ENCODE assay signal across 12 mouse cellular contexts in the genomic region with DNA sequence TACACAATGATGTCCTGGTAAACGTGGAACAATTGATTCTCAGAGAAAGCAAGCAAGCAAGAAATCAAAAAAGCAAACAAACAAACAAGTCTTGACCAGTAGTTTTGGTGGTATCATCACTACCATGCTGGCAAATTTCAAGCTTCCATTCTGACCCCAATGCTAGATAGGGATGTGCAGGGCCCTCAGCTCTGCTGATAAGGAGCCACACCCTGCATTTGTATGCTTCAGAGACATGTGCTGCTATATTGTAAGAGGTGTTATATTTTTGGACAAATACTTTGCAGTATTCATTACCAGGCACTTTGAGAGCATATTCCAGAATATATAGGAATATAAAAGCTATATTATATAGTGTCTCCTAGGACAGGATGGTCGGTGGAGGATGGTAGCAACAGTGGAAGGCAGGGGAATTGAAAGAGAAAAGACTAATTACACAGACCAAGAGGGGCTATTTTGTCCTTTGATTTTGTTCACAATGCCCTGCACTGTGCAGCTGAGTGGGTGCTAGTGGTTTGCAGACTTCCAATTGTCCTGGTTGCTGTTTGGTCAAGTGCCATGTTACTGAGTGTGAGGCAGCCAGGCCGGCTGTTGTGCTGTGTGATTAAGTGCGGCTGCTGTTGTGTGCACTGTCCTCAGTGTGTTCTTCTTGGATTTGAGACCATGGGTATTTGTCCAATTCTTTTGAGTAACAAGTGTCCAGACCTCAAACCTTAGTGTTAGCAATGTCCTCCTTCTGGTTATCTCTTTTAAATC. TPM values are rescaled to one million over a fixed set of nuclear protein-coding genes. Genes with fewer than 3 reads are reported as not detected.
A peak's percentile ranks its signal among the peaks of the same experiment; 100 is the strongest.
DNase-seq lines count a peak whose midpoint lies in the region; ATAC-seq and TF ChIP-seq lines count a peak whose summit lies in the region.
"Had no signal": no experiment of that assay in that cellular context is flagged by ENCODE, and none has a peak within 500 bp of the region (broad histone marks: within the 10 kb centered on the region; RNA-seq: fewer than 3 reads in every experiment).

No protein-coding gene starts in this region.

- H3K4me2 ChIP-seq in hindbrain, embryonic 11.5 days (replicated peaks; ENCODE audit: low read depth, low read length): no peak overlapping the region
- H3K4me2 ChIP-seq in hindbrain, postnatal 0 days (ENCODE audit: low read depth, low read length): no peak overlapping the region

- no peaks in the 10 kb centered on the region for H3K36me3 ChIP-seq in hindbrain, embryonic 11.5 days (ENCODE audit: control insufficient read depth, insufficient read depth, low read length)
- no peaks in the 10 kb centered on the region for H3K36me3 ChIP-seq in hindbrain, embryonic 10.5 days
- H3K36me3 ChIP-seq in hindbrain, postnatal 0 days (ENCODE audit: insufficient read depth, low read length): no peaks in the 10 kb centered on the region

- WGBS in hindbrain, embryonic 11.5 days: 58% methylated on average over 4 of the region's 4 CpGs
- 63% methylated on average over 4 of the region's 4 CpGs for WGBS in hindbrain, embryonic 10.5 days
- WGBS in hindbrain, postnatal 0 days: 47% methylated on average over 4 of the region's 4 CpGs

- no peak for TF ChIP-seq POLR2A in brain, embryonic 14.5 days (IDR thresholded peaks at IDR 0.05; ENCODE audit: borderline replicate concordance, extremely low read depth, insufficient read depth, insufficient read length, poor library complexity, severe bottlenecking)

- H3K4me3 ChIP-seq in hindbrain, embryonic 11.5 days (ENCODE audit: low read depth, low read length): no peak overlapping the region
- no peak overlapping the region for H3K4me3 ChIP-seq in hindbrain, embryonic 10.5 days
- H3K4me3 ChIP-seq in hindbrain, postnatal 0 days (ENCODE audit: low read length): no peak overlapping the region
- no peak overlapping the region for H3K4me3 ChIP-seq in gastrocnemius, adult 2 months

- no peak for TF ChIP-seq CTCF in brain, embryonic 14.5 days (IDR thresholded peaks at IDR 0.05; ENCODE audit: borderline replicate concordance, extremely low read depth, insufficient read depth, insufficient read length)
- TF ChIP-seq CTCF in hindbrain, postnatal 0 days (IDR thresholded peaks at IDR 0.05; ENCODE audit: low read depth): no peak
- no peak for TF ChIP-seq CTCF in gastrocnemius, adult 2 months (IDR thresholded peaks at IDR 0.05)

- no peaks in the 10 kb centered on the region for H3K4me1 ChIP-seq in hindbrain, embryonic 11.5 days (replicated peaks; ENCODE audit: control insufficient read depth, insufficient read depth, low read length)
- no peaks in the 10 kb centered on the region for H3K4me1 ChIP-seq in hindbrain, embryonic 10.5 days (replicated peaks)
- H3K4me1 ChIP-seq in hindbrain, postnatal 0 days (ENCODE audit: insufficient read depth, low read length): no peaks in the 10 kb centered on the region

- intact Hi-C loops in gastrocnemius, postnatal 36 days (cut with DNase I): no loop called here
- intact Hi-C loops in gastrocnemius, adult 2 months (cut with DNase I): no loop called here

- H3K9ac ChIP-seq in hindbrain, embryonic 11.5 days (ENCODE audit: low read depth, low read length): no peak overlapping the region
- H3K9ac ChIP-seq in hindbrain, postnatal 0 days (replicated peaks; ENCODE audit: low read length): no peak overlapping the region

- no peaks in the 10 kb centered on the region for H3K9me3 ChIP-seq in hindbrain, embryonic 11.5 days (ENCODE audit: control insufficient read depth, low read length)
- no peaks in the 10 kb centered on the region for H3K9me3 ChIP-seq in hindbrain, embryonic 10.5 days
- no peaks in the 10 kb centered on the region for H3K9me3 ChIP-seq in hindbrain, postnatal 0 days (ENCODE audit: low read length)

- DNase-seq in hindbrain, embryonic 11.5 days (ENCODE audit: low spot score): no peak
- DNase-seq in hindbrain, embryonic 10.5 days (ENCODE audit: low spot score): no peak
- peak; percentile 68 for DNase-seq in brain, embryonic 14.5 days (ENCODE audit: low read depth)
- DNase-seq in hindbrain, postnatal 0 days (ENCODE audit: low spot score): peak; percentile 11
- DNase-seq in lung, postnatal 4 days: peak; percentile 56 to 86
- DNase-seq in gastrocnemius, postnatal 36 days: no peak
- DNase-seq in gastrocnemius, adult 2 months: no peak
- no peak for DNase-seq in urinary bladder, adult 2 months (ENCODE audit: low spot score)
- DNase-seq: B cell, adult 2 months; thymus, adult 18-20 months had no signal

- ATAC-seq in hindbrain, embryonic 11.5 days (ENCODE audit: low FRiP score): peak; percentile 51
- ATAC-seq in hindbrain, postnatal 0 days: peak; percentile 32; the same call in 1 of the 2 replicates
- ATAC-seq: intestine, postnatal 0 days had no signal

- H3K27ac ChIP-seq in hindbrain, embryonic 11.5 days (ENCODE audit: low read depth, low read length): no peak overlapping the region
- no peak overlapping the region for H3K27ac ChIP-seq in hindbrain, embryonic 10.5 days
- H3K27ac ChIP-seq in hindbrain, postnatal 0 days: no peak overlapping the region
- H3K27ac ChIP-seq in gastrocnemius, adult 2 months: no peak overlapping the region
- H3K27ac ChIP-seq: macrophage had no signal

- no peaks in the 10 kb centered on the region for H3K27me3 ChIP-seq in hindbrain, embryonic 11.5 days (ENCODE audit: control insufficient read depth, insufficient read depth, low read length)
- H3K27me3 ChIP-seq in hindbrain, embryonic 10.5 days (ENCODE audit: insufficient read depth, poor library complexity, severe bottlenecking): no peaks in the 10 kb centered on the region
- no peaks in the 10 kb centered on the region for H3K27me3 ChIP-seq in hindbrain, postnatal 0 days (ENCODE audit: insufficient read depth, low read length)

RNA-seq across cellular contexts. Expression of gene Paqr3, which starts 54.9 kb away (rescaled TPM):
- polyA plus RNA-seq in hindbrain, embryonic 11.5 days (2014; fragmentation: Nextera tagmentation; extraction: Ambion mirVana): 12.7 and 14.9 TPM in 2 replicates
- polyA plus RNA-seq in hindbrain, embryonic 10.5 days (2016; fragmentation: Nextera tagmentation; extraction: Ambion mirVana): 9.8 and 12.9 TPM in 2 replicates
- polyA plus RNA-seq in brain, embryonic 14.5 days (2012; rRNA removed): 31.9 and 33.9 TPM in 2 replicates
- 44.7 and 45.3 TPM in 2 replicates for total RNA-seq in hindbrain, postnatal 0 days (2014; rRNA removed)
- 9.8 and 11.6 TPM in 2 replicates for polyA plus RNA-seq in hindbrain, postnatal 0 days (2015; fragmentation: Nextera tagmentation; extraction: Ambion mirVana)
- total RNA-seq in gastrocnemius, postnatal 36 days (2021): 1 to 10 TPM; 3.6 to 3.7 TPM
- 1 to 10 TPM; 1.8 to 3.3 TPM for total RNA-seq in gastrocnemius, adult 2 months (2021)
- 11.0 and 14.3 TPM in 2 replicates for polyA plus RNA-seq in urinary bladder, adult 2 months (2012; rRNA removed)

Comparison
In these comparisons a context has a peak if more than half of its experiments do, and no peak if none do; other contexts are left out.
1. DNase-seq: peak in brain, embryonic 14.5 days (single experiment), hindbrain, postnatal 0 days (single experiment) and lung, postnatal 4 days (2 of 2); none in hindbrain, embryonic 11.5 days (single experiment), hindbrain, embryonic 10.5 days (single experiment), gastrocnemius, postnatal 36 days (0 of 2), gastrocnemius, adult 2 months (single experiment) and urinary bladder, adult 2 months (single experiment).